Mouse (Mus musculus) liver, postnatal 0 days (tissue): Measurements from ENCODE around the gene Pafah1b3. TPM values are rescaled to one million over a fixed set of nuclear protein-coding genes. Genes with fewer than 3 reads are reported as not detected.
"Not testable (repeated sequence)": the region's sequence is repeated elsewhere in the genome, so short reads cannot be mapped to it uniquely, and the experiment has no call there.

Source experiments
- ATAC-seq: fragments of 200-750 bp; cut with Nextera tagmentation; 2 replicates; pipeline ENCODE4 v1.8.0; 2017; ENCODE audit warnings: mild to moderate bottlenecking, moderate library complexity
- DNase-seq: peaks from one replicate; pipeline ENCODE4 v3.0.0-alpha.2; 2016
- H3K27ac ChIP-seq: fragments of 300-500 bp; sonication (generic); 2 replicates; pipeline ENCODE4 v1.5.1; 2014; ENCODE audit warnings: antibody characterized with exemption, moderate library complexity, mild to moderate bottlenecking, low read depth
- H3K27me3 ChIP-seq: fragments of 300-500 bp; sonication (generic); 2 replicates; pipeline ENCODE4 v1.6.1; 2014; ENCODE audit warnings: low read length, control low read depth, mixed read lengths; ENCODE audit not compliant: insufficient read depth
- H3K36me3 ChIP-seq: fragments of 300-500 bp; sonication (generic); replicated peaks from 2 replicates; pipeline ENCODE4 v1.6.1; 2014; ENCODE audit warnings: mild to moderate bottlenecking, control low read depth, low read length, moderate library complexity, mixed read lengths; ENCODE audit not compliant: insufficient read depth
- H3K4me1 ChIP-seq: fragments of 300-500 bp; sonication (generic); 2 replicates; pipeline ENCODE4 v1.6.1; 2014; ENCODE audit warnings: antibody characterized with exemption, mild to moderate bottlenecking, control low read depth; ENCODE audit not compliant: insufficient read depth
- H3K4me2 ChIP-seq: fragments of 300-500 bp; sonication (generic); 2 replicates; pipeline ENCODE4 v1.6.1; 2014; ENCODE audit warnings: low read depth, mild to moderate bottlenecking, low read length, moderate library complexity, mixed read lengths
- H3K4me3 ChIP-seq: fragments of 300-500 bp; sonication (generic); 2 replicates; pipeline ENCODE4 v1.5.1; 2014; ENCODE audit warnings: low read depth, low read length
- H3K9ac ChIP-seq: fragments of 300-500 bp; sonication (generic); replicated peaks from 2 replicates; pipeline ENCODE4 v1.6.1; 2014; ENCODE audit warnings: mild to moderate bottlenecking, moderate library complexity
- H3K9me3 ChIP-seq: fragments of 300-500 bp; sonication (generic); 2 replicates; pipeline ENCODE4 v1.6.1; 2016; ENCODE audit warnings: mild to moderate bottlenecking, control low read depth, low read length, mixed read lengths
- CTCF ChIP-seq: sonication (generic); IDR thresholded peaks from 2 replicates; pipeline ENCODE4 v1.5.1; 2016; ENCODE audit warnings: antibody characterized with exemption, low read depth
- EP300 ChIP-seq: IDR thresholded peaks from 2 replicates; pipeline ENCODE4 v1.6.1; 2016; ENCODE audit warnings: antibody characterized with exemption, low read depth, mild to moderate bottlenecking
- WGBS: fragments of 180-500 bp; shearing (Covaris S2); extraction: QIAGEN DNeasy Blood & Tissue Kit; methylation state at CpG from one replicate; pipeline ENCODE4 v1.1.7; 2014; ENCODE audit not compliant: insufficient replicate concordance; 5-methylcytosine and 5-hydroxymethylcytosine counted together
- polyA plus RNA-seq: library from polyadenylated mRNA; unstranded; fragments of >200 nt; fragmentation: Nextera tagmentation; extraction: Ambion mirVana; gene quantifications from 2 replicates; pipeline ENCODE4 v1.2.1, GENCODE M21; 2015

Gene Pafah1b3
- 23.4 and 25.4 TPM in 2 replicates for polyA plus RNA-seq

GRCm38 (mm10) chr7:25297454-25298325 lies at the start of gene Pafah1b3:
Gene Pafah1b3, minus strand, starts transcription at chr7:25297986.
- WGBS = under 1% methylated on average over 47 of the region's 52 CpGs
- Histone ChIP-seq H3K4me2 (peak within 1 kb of the TSS; percentile 95), H3K4me3 (peak within 1 kb of the TSS; percentile 67), H3K4me1 (peaks cover 12% of the 10 kb centered on the region), H3K9me3 (no peaks in the 10 kb centered on the region), H3K27ac (peak within 1 kb of the TSS; percentile 79), H3K27me3 (no peaks in the 10 kb centered on the region), H3K9ac (peak within 1 kb of the TSS; percentile 78), H3K36me3 (peaks cover 13% of the 10 kb centered on the region)
- TF ChIP-seq EP300 = no peak
- peak; percentile 49 for TF ChIP-seq CTCF
- peak; percentile 80 for DNase-seq
- peak; percentile 92 for ATAC-seq

GRCm38 (mm10) chr7:25341000-25341784 lies 43.4 kb upstream of the Pafah1b3 start:
- Histone ChIP-seq H3K9ac (no peak overlapping the region), H3K9me3 (no peaks in the 10 kb centered on the region), H3K4me2 (no peak overlapping the region), H3K27me3 (no peaks in the 10 kb centered on the region), H3K36me3 (no peaks in the 10 kb centered on the region), H3K27ac (no peak overlapping the region), H3K4me3 (no peak overlapping the region), H3K4me1 (no peaks in the 10 kb centered on the region)
- ATAC-seq (no peak), DNase-seq (no peak)
- WGBS = 76% methylated on average over 20 of the region's 20 CpGs
- no peak for TF ChIP-seq EP300
- no peak for TF ChIP-seq CTCF

- no peaks in the 10 kb centered on the region for H3K4me1 ChIP-seq
- WGBS = 85% methylated on average over 9 of the region's 9 CpGs
- H3K27ac ChIP-seq = no peak overlapping the region
- TF ChIP-seq CTCF (no peak), EP300 (no peak)
- H3K9ac ChIP-seq = no peak overlapping the region
- no peak overlapping the region for H3K4me2 ChIP-seq
- DNase-seq = no peak
- no peak overlapping the region for H3K4me3 ChIP-seq
- no peaks in the 10 kb centered on the region for H3K27me3 ChIP-seq
- no peaks in the 10 kb centered on the region for H3K36me3 ChIP-seq
- ATAC-seq = no peak
- H3K9me3 ChIP-seq = no peaks in the 10 kb centered on the region
Observed at GRCm38 (mm10) chr7:25339329-25339728, 41.5 kb upstream of the Pafah1b3 start.

GRCm38 (mm10) chr7:25334472-25334871 lies 36.7 kb upstream of the Pafah1b3 start:
- Histone ChIP-seq H3K9ac (no peak overlapping the region), H3K4me2 (no peak overlapping the region), H3K27ac (no peak overlapping the region), H3K9me3 (no peaks in the 10 kb centered on the region), H3K36me3 (no peaks in the 10 kb centered on the region), H3K4me1 (peaks cover 4% of the 10 kb centered on the region; the same call in 1 of the 2 replicates), H3K4me3 (no peak overlapping the region), H3K27me3 (no peaks in the 10 kb centered on the region)
- WGBS = 77% methylated on average over 12 of the region's 12 CpGs
- no peak for ATAC-seq
- no peak for TF ChIP-seq CTCF
- DNase-seq = no peak

- H3K9me3 ChIP-seq = no peaks in the 10 kb centered on the region
- H3K4me1 ChIP-seq = peaks cover 4% of the 10 kb centered on the region; the same call in 1 of the 2 replicates
- no peak overlapping the region for H3K27ac ChIP-seq
- 40% methylated on average over 16 of the region's 16 CpGs for WGBS
- H3K9ac ChIP-seq = no peak overlapping the region
- H3K36me3 ChIP-seq = no peaks in the 10 kb centered on the region
- no peak overlapping the region for H3K4me2 ChIP-seq
- TF ChIP-seq CTCF (peak; percentile 94), EP300 (no peak)
- no peaks in the 10 kb centered on the region for H3K27me3 ChIP-seq
- no peak overlapping the region for H3K4me3 ChIP-seq
- ATAC-seq = peak; percentile 62
- peak; percentile 85 for DNase-seq
Observed at GRCm38 (mm10) chr7:25333596-25334307, 36.0 kb upstream of the Pafah1b3 start.

GRCm38 (mm10) chr7:25326233-25326632 lies 28.4 kb upstream of the Pafah1b3 start:
- H3K27me3 ChIP-seq = 0 out of 2 replicates have a peak, but pooled peaks cover 2% of the 10 kb centered on the region
- DNase-seq (no peak), ATAC-seq (no peak)
- peaks cover 4% of the 10 kb centered on the region; the same call in 1 of the 2 replicates for H3K4me1 ChIP-seq
- H3K4me3 ChIP-seq = no peak overlapping the region
- no peak overlapping the region for H3K27ac ChIP-seq
- 58% methylated on average over 8 of the region's 8 CpGs for WGBS
- TF ChIP-seq CTCF = no peak
- TF ChIP-seq EP300 = no peak
- H3K4me2 ChIP-seq = no peak overlapping the region
- H3K9ac ChIP-seq = no peak overlapping the region
- H3K9me3 ChIP-seq = no peaks in the 10 kb centered on the region
- H3K36me3 ChIP-seq = no peaks in the 10 kb centered on the region

- not testable (repeated sequence) for H3K9ac ChIP-seq, H3K4me2 ChIP-seq, ATAC-seq, H3K27ac ChIP-seq, H3K36me3 ChIP-seq, DNase-seq, H3K9me3 ChIP-seq, H3K27me3 ChIP-seq, H3K4me1 ChIP-seq, H3K4me3 ChIP-seq
- WGBS = 65% methylated on average over 6 of the region's 6 CpGs
Observed at GRCm38 (mm10) chr7:25325431-25325830, 27.6 kb upstream of the Pafah1b3 start.
